Mouse (Mus musculus) thymus, adult 2 months (tissue): ENCODE data around the gene Cdc14b. TPM values are rescaled to one million over a fixed set of nuclear protein-coding genes. Genes with fewer than 3 reads are reported as not detected.

ENCODE experiments used
- DNase-seq: peaks from one replicate; pipeline ENCODE4 v3.0.0; 2021
- H3K27ac ChIP-seq: fragments of 200-500 bp; 2 replicates; pipeline ENCODE4 v1.5.1; 2012; ENCODE audit warnings: low read length, control low read depth; ENCODE audit not compliant: control insufficient read depth, insufficient read depth
- H3K27me3 ChIP-seq: fragments of 200-500 bp; 2 replicates; pipeline ENCODE4 v1.6.1; 2012; ENCODE audit warnings: mild to moderate bottlenecking, low read length, moderate library complexity, mixed read lengths; ENCODE audit not compliant: control insufficient read depth, insufficient read depth
- H3K36me3 ChIP-seq: fragments of 200-500 bp; 2 replicates; pipeline ENCODE4 v1.6.1; 2012; ENCODE audit warnings: mild to moderate bottlenecking, low read length, moderate library complexity; ENCODE audit not compliant: control insufficient read depth, insufficient read depth
- H3K4me1 ChIP-seq: fragments of 200-500 bp; replicated peaks from 2 replicates; pipeline ENCODE4 v1.6.1; 2012; ENCODE audit warnings: low read length; ENCODE audit not compliant: control insufficient read depth, insufficient read depth
- H3K4me3 ChIP-seq: fragments of 200-500 bp; 2 replicates; pipeline ENCODE4 v1.5.1; 2012; ENCODE audit warnings: mild to moderate bottlenecking, low read length, control low read depth, moderate library complexity; ENCODE audit not compliant: control insufficient read depth, insufficient read depth
- CTCF ChIP-seq: fragments of 200-500 bp; IDR thresholded peaks from 2 replicates; pipeline ENCODE4 v1.5.1; 2012; ENCODE audit warnings: mild to moderate bottlenecking, control low read depth, low read length, moderate library complexity, borderline replicate concordance; ENCODE audit not compliant: control insufficient read depth, poor library complexity, insufficient read depth; ENCODE audit errors: extremely low read depth
- POLR2A ChIP-seq: fragments of 200-500 bp; IDR thresholded peaks from 2 replicates; pipeline ENCODE4 v1.6.1; 2012; ENCODE audit warnings: mild to moderate bottlenecking, low read length, control low read depth, moderate library complexity; ENCODE audit not compliant: control insufficient read depth, poor library complexity, insufficient read depth; ENCODE audit errors: extremely low read depth
- WGBS: fragments of 180-500 bp; shearing (Covaris S2); methylation state at CpG from one replicate; pipeline ENCODE4 v1.1.7; 2018; 5-methylcytosine and 5-hydroxymethylcytosine counted together
- polyA plus RNA-seq: library from polyadenylated mRNA; depleted of rRNA; stranded (reverse); fragments of >200 nt; gene quantifications from 2 replicates; pipeline ENCODE4 v1.2.3, GENCODE M21; 2012

The Cdc14b gene
- polyA plus RNA-seq, 1 experiment = 3.2 TPM

GRCm38 (mm10) chr13:64204726-64205125, 70.4 kb downstream of the Cdc14b start:
- Histone ChIP-seq H3K27me3 (no peaks in the 10 kb centered on the region), H3K4me3 (no peak overlapping the region), H3K4me1 (no peaks in the 10 kb centered on the region), H3K36me3 (no peaks in the 10 kb centered on the region), H3K27ac (no peak overlapping the region)
- TF ChIP-seq CTCF = no peak
- TF ChIP-seq POLR2A = no peak
- 39% methylated on average over 2 of the region's 2 CpGs for WGBS
- DNase-seq = peak; percentile 29

- Histone ChIP-seq H3K4me3 (no peak overlapping the region), H3K27ac (no peak overlapping the region), H3K27me3 (no peaks in the 10 kb centered on the region), H3K36me3 (no peaks in the 10 kb centered on the region), H3K4me1 (no peaks in the 10 kb centered on the region)
- no peak for TF ChIP-seq CTCF
- no peak for TF ChIP-seq POLR2A
- DNase-seq = no peak
- WGBS = 91% methylated on average over 4 of the region's 4 CpGs
Measured at GRCm38 (mm10) chr13:64200911-64201310, 74.2 kb downstream of the Cdc14b start.

GRCm38 (mm10) chr13:64198310-64198709, 76.8 kb downstream of the Cdc14b start:
- Histone ChIP-seq H3K27me3 (no peaks in the 10 kb centered on the region), H3K36me3 (no peaks in the 10 kb centered on the region), H3K4me3 (no peak overlapping the region), H3K4me1 (no peaks in the 10 kb centered on the region), H3K27ac (no peak overlapping the region)
- WGBS = 87% methylated on average over 4 of the region's 4 CpGs
- no peak for TF ChIP-seq POLR2A
- no peak for DNase-seq

DNA sequence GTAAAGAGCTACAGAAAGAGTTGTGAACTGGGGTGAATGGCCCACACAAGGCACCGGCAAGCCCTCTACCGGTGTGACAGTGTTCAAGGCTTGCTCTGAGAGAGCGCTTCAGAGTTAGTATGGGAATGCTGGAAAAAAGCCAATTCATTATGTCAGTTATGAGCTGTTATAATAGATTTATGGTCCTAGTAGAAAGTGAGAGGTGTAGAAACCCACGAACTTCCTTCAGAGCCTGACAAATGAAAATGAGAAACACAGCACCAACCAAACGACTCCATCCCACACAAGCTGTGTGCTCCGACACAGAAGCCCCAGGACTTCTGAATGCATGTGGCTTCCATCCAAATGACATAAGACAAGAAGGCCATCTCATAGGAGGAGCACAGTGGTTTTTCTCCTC, 77.2 kb downstream of the Cdc14b start:
- DNase-seq = no peak
- WGBS = 46% methylated on average over 6 of the region's 6 CpGs
- H3K4me1 ChIP-seq = no peaks in the 10 kb centered on the region
- H3K4me3 ChIP-seq = no peak overlapping the region
- no peaks in the 10 kb centered on the region for H3K36me3 ChIP-seq
- TF ChIP-seq POLR2A (no peak), CTCF (no peak)
- no peak overlapping the region for H3K27ac ChIP-seq
- H3K27me3 ChIP-seq = no peaks in the 10 kb centered on the region

DNA sequence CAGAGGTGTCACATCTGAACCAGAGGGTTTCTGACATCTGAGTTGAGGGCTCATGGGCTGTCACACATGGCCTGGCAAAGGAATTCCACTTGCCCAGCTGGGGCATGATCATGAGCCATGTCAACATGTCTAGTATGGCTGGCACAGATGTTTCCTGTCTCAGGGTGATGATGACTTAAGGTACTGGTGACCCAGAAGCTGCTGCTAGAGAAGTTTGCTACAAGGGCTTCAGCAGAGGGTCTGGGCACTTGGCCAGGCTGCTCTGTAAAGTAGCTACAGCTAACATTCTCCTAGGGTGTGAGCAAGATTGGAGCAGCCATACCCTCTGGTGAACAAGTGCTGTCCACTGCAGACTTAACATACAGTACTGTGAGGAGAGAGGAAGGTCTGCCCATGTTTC, 88.0 kb downstream of the Cdc14b start:
- Histone ChIP-seq H3K4me3 (no peak overlapping the region), H3K4me1 (no peaks in the 10 kb centered on the region), H3K36me3 (no peaks in the 10 kb centered on the region), H3K27ac (no peak overlapping the region), H3K27me3 (no peaks in the 10 kb centered on the region)
- no peak for DNase-seq
- no peak for TF ChIP-seq CTCF

DNA sequence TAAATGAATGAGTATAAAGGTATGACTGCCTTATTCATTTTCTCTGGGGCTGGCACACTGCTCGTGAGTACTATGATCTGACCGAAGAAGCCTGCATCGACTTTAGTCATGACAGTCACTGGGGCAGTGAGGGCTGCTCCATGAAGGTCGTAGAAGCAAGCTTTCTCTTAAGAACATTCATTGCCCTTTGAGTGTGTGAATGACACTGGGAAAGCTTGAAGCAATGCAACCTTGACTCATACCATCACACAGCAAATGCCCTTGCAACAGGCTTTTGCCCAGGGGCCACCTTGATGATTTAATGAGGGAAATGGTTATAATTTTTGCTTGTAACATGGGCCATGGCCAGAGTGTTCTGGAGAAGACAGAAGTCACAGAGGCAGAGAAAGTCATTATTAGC, 88.6 kb downstream of the Cdc14b start:
- no peak overlapping the region for H3K27ac ChIP-seq
- no peak for DNase-seq
- H3K36me3 ChIP-seq = no peaks in the 10 kb centered on the region
- no peaks in the 10 kb centered on the region for H3K4me1 ChIP-seq
- H3K4me3 ChIP-seq = no peak overlapping the region
- 96% methylated on average over 4 of the region's 4 CpGs for WGBS
- no peak for TF ChIP-seq CTCF
- no peak for TF ChIP-seq POLR2A
- H3K27me3 ChIP-seq = no peaks in the 10 kb centered on the region

DNA sequence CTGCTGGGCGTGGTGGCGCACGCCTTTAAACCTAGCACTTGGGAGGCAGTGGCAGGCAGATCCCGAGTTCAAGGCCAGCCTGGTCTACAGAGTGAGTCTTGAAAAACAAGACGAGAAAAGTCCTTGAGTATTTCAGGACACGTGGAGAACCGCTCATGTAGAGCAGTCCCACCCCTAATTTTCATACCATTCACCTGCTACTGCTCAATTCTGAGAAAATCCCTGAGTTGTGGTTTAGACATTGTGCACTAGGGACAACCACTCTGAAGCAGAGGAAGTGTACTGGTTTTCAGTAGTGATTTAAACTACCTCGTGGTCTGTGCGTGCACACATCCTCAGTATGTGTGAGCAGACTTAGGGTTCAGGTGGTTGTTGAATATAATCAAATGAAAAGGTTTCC, 89.5 kb downstream of the Cdc14b start:
- H3K4me1 ChIP-seq = no peaks in the 10 kb centered on the region
- DNase-seq = no peak
- H3K4me3 ChIP-seq = no peak overlapping the region
- no peaks in the 10 kb centered on the region for H3K27me3 ChIP-seq
- no peak overlapping the region for H3K27ac ChIP-seq
- WGBS = 43% methylated on average over 9 of the region's 9 CpGs
- no peak for TF ChIP-seq POLR2A
- TF ChIP-seq CTCF = no peak
- no peaks in the 10 kb centered on the region for H3K36me3 ChIP-seq

DNA sequence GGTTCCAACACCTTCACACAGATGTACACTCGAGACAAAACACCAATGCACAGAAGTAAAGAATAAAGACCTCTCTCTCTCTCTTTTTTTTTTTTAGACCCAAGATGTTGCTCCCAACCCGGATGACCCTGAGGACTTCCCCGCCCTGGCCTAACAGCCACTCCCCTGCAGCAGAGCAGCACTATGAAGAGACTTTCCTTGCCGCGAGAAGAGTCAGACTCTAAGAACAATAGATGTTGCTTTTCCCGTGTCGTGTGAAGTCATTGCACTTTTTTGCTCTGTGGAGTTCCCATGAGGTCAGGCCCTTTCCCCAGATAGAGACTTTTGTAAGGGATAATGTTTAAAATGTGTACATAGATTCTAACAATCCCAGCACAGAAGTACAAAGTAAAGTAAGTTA, 89.9 kb downstream of the Cdc14b start:
- 89% methylated on average over 7 of the region's 7 CpGs for WGBS

More for the DNA sequence above, 89.9 kb downstream of the Cdc14b start:
- Histone ChIP-seq H3K27me3 (no peaks in the 10 kb centered on the region), H3K4me3 (no peak overlapping the region), H3K36me3 (no peaks in the 10 kb centered on the region), H3K27ac (no peak overlapping the region), H3K4me1 (no peaks in the 10 kb centered on the region)
- TF ChIP-seq CTCF (no peak), POLR2A (no peak)
- no peak for DNase-seq
